ENCODE assay signal across 8 mouse cellular contexts in the genomic region with DNA sequence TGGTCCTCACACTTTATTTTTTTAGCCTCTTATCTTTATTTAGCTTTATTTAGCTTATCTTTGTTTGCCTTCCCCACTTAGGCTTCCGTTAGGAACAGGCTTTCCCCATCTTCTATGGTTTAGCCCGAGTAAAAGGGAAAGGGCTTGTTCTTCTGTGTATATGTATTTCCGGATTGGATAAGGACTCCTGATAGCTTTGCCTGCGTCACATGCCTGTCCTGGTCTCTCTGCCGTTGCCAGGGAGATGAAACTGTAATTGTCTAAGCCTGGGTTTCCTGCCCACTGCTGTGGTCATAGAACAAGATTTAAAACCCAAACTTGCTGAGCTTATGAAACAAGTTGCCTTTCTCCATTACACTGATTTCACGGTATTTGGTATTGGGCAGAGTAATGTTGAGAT. TPM values are rescaled to one million over a fixed set of nuclear protein-coding genes. Genes with fewer than 3 reads are reported as not detected.
A peak's percentile ranks its signal among the peaks of the same experiment; 100 is the strongest.
DNase-seq lines count a peak whose midpoint lies in the region; ATAC-seq lines count a peak whose summit lies in the region.
"Had no signal": no experiment of that assay in that cellular context is flagged by ENCODE, and none has a peak within 500 bp of the region (broad histone marks: within the 10 kb centered on the region; RNA-seq: fewer than 3 reads in every experiment).

No protein-coding gene starts in this region.

- no peak overlapping the region for H3K4me2 ChIP-seq in kidney, embryonic 15.5 days
- H3K4me2 ChIP-seq in liver, embryonic 12.5 days: peak overlapping the region; percentile 35

- H3K4me1 ChIP-seq in kidney, embryonic 15.5 days: 0 out of 2 replicates have a peak, but pooled peaks cover 6% of the 10 kb centered on the region
- H3K4me1 ChIP-seq in liver, embryonic 12.5 days: peaks cover 9% of the 10 kb centered on the region; the same call in 1 of the 2 replicates

- no peak overlapping the region for H3K9ac ChIP-seq in kidney, embryonic 15.5 days
- no peak overlapping the region for H3K9ac ChIP-seq in liver, embryonic 12.5 days

- H3K4me3 ChIP-seq in kidney, embryonic 15.5 days (replicated peaks): no peak overlapping the region
- H3K4me3 ChIP-seq in liver, embryonic 12.5 days: peak overlapping the region; percentile 9; the same call in 1 of the 2 replicates

- ATAC-seq in kidney, embryonic 15.5 days (replicated peaks; ENCODE audit: low FRiP score): no peak
- peak; percentile 57 for ATAC-seq in liver, embryonic 12.5 days

- H3K9me3 ChIP-seq in kidney, embryonic 15.5 days (replicated peaks): no peaks in the 10 kb centered on the region
- H3K9me3 ChIP-seq in liver, embryonic 12.5 days (replicated peaks): no peaks in the 10 kb centered on the region

- DNase-seq in kidney, postnatal 14 days: peak; percentile 22
- peak; percentile 32 for DNase-seq in embryo, embryonic 11 days
- DNase-seq in skeletal muscle tissue, adult 2 months (ENCODE audit: low read depth, low spot score): peak; percentile 30
- no peak for DNase-seq in urinary bladder, postnatal 4 days (ENCODE audit: low spot score in 2 of 2)
- no peak for DNase-seq in urinary bladder, postnatal 10 days (ENCODE audit: low spot score)
- DNase-seq: adrenal gland, adult 8-10 months had no signal

- 48% methylated on average over 6 of the region's 6 CpGs for WGBS in kidney, embryonic 15.5 days
- 17% methylated on average over 6 of the region's 6 CpGs for WGBS in liver, embryonic 12.5 days (ENCODE audit: insufficient replicate concordance)

- H3K36me3 ChIP-seq in kidney, embryonic 15.5 days: no peaks in the 10 kb centered on the region
- H3K36me3 ChIP-seq in liver, embryonic 12.5 days: no peaks in the 10 kb centered on the region

- no peak overlapping the region for H3K27ac ChIP-seq in kidney, embryonic 15.5 days
- H3K27ac ChIP-seq in liver, embryonic 12.5 days: no peak overlapping the region

- no peaks in the 10 kb centered on the region for H3K27me3 ChIP-seq in kidney, embryonic 15.5 days
- no peaks in the 10 kb centered on the region for H3K27me3 ChIP-seq in liver, embryonic 12.5 days (replicated peaks)

RNA-seq across cellular contexts. Expression of gene Fnip1, which starts 25.0 kb away (rescaled TPM):
- 9.5 and 9.8 TPM in 2 replicates for polyA plus RNA-seq in kidney, embryonic 15.5 days (2015; fragmentation: Nextera tagmentation; extraction: Ambion mirVana)
- polyA plus RNA-seq in liver, embryonic 12.5 days (2016; fragmentation: Nextera tagmentation; extraction: Ambion mirVana): 5.5 and 5.9 TPM in 2 replicates

RNA-seq across cellular contexts. Expression of gene Meikin, which starts 42.6 kb away (rescaled TPM):
- polyA plus RNA-seq in kidney, embryonic 15.5 days (2015; fragmentation: Nextera tagmentation; extraction: Ambion mirVana): not detected in 2 replicates
- not detected in 2 replicates for polyA plus RNA-seq in liver, embryonic 12.5 days (2016; fragmentation: Nextera tagmentation; extraction: Ambion mirVana)

Comparison
In these comparisons a context has a peak if more than half of its experiments do, and no peak if none do; other contexts are left out.
1. DNase-seq: peak in kidney, postnatal 14 days (single experiment), embryo, embryonic 11 days (single experiment) and skeletal muscle tissue, adult 2 months (single experiment); none in urinary bladder, postnatal 4 days (0 of 2) and urinary bladder, postnatal 10 days (single experiment).